Mouse (Mus musculus) MEL (cell line): ENCODE measurements around the gene Sctr. TPM values are rescaled to one million over a fixed set of nuclear protein-coding genes. Genes with fewer than 3 reads are reported as not detected.

Source experiments
- DNase-seq: peaks from one replicate; pipeline ENCODE4 v3.0.0; 2011; ENCODE audit warnings: low read depth, low spot score
- H3K27ac ChIP-seq: 2 replicates; pipeline ENCODE4 v1.5.1; 2012; ENCODE audit warnings: low read depth, mild to moderate bottlenecking, control low read depth, low read length, moderate library complexity; ENCODE audit not compliant: control insufficient read depth
- H3K27me3 ChIP-seq, 2 experiments: fragments of 150-350 bp in 1 of 2; sonication (generic) in 1 of 2; 2 replicates each; pipeline ENCODE4 v1.6.1; 2012; ENCODE audit warnings: low read length in 2 of 2, mild to moderate bottlenecking in 2 of 2, improper control_type of control experiment in 1 of 2, moderate library complexity in 1 of 2; ENCODE audit not compliant: insufficient read depth in 2 of 2, control insufficient read depth in 1 of 2
- H3K36me3 ChIP-seq, 2 experiments: 2 replicates each; pipeline ENCODE4 v1.6.1; 2012 to 2014; ENCODE audit warnings: low read length in 2 of 2, improper control_type of control experiment in 1 of 2, inconsistent platforms in 1 of 2, mild to moderate bottlenecking in 1 of 2; ENCODE audit not compliant: insufficient read depth in 2 of 2, control insufficient read depth in 1 of 2
- H3K4me1 ChIP-seq, 2 experiments: fragments of 150-350 bp in 1 of 2; sonication (generic) in 1 of 2; 2 replicates each; pipeline ENCODE4 v1.6.1; 2012; ENCODE audit warnings: low read length in 2 of 2, improper control_type of control experiment in 1 of 2, mild to moderate bottlenecking in 1 of 2; ENCODE audit not compliant: insufficient read depth in 2 of 2, control insufficient read depth in 1 of 2
- H3K4me3 ChIP-seq, 2 experiments: fragments of 150-350 bp in 1 of 2; sonication (generic) in 1 of 2; 2 replicates each; pipeline ENCODE4 v1.5.1; 2012; ENCODE audit warnings: low read depth in 2 of 2, low read length in 2 of 2, mild to moderate bottlenecking in 2 of 2, moderate library complexity in 2 of 2, control low read depth in 1 of 2, improper control_type of control experiment in 1 of 2; ENCODE audit not compliant: control insufficient read depth in 1 of 2, insufficient read depth in 1 of 2
- H3K79me2 ChIP-seq: 2 replicates; pipeline ENCODE4 v1.6.1; 2012; ENCODE audit warnings: mild to moderate bottlenecking, low read length, moderate library complexity; ENCODE audit not compliant: control insufficient read depth, poor library complexity, insufficient read depth
- H3K9ac ChIP-seq: 2 replicates; pipeline ENCODE4 v1.6.1; 2012; ENCODE audit warnings: low read depth, mild to moderate bottlenecking, control low read depth, low read length, moderate library complexity; ENCODE audit not compliant: control insufficient read depth, poor library complexity, severe bottlenecking
- H3K9me3 ChIP-seq: fragments of 150-350 bp; sonication (generic); replicated peaks from 2 replicates; pipeline ENCODE4 v1.6.1; 2012; ENCODE audit warnings: mild to moderate bottlenecking, low read length, improper control_type of control experiment, moderate library complexity; ENCODE audit not compliant: insufficient read depth
- CHD1 ChIP-seq: IDR thresholded peaks from 2 replicates; pipeline ENCODE4 v1.6.1; 2012; ENCODE audit warnings: low read depth, mild to moderate bottlenecking, inconsistent platforms, low read length, improper control_type of control experiment
- E2F4 ChIP-seq: IDR thresholded peaks from 2 replicates; pipeline ENCODE4 v1.6.1; 2011; ENCODE audit warnings: low read depth, low read length, improper control_type of control experiment, borderline replicate concordance
- ELF1 ChIP-seq: IDR thresholded peaks from 2 replicates; pipeline ENCODE4 v1.6.1; 2014; ENCODE audit warnings: low read depth, mild to moderate bottlenecking, inconsistent platforms, low read length, improper control_type of control experiment, moderate library complexity
- EP300 ChIP-seq, 2 experiments: IDR thresholded peaks; 2 replicates each; pipeline ENCODE4 v1.6.1; 2011; ENCODE audit warnings: improper control_type of control experiment in 2 of 2, low read length in 2 of 2, low read depth in 1 of 2, mild to moderate bottlenecking in 1 of 2
- ETS1 ChIP-seq: IDR thresholded peaks from 2 replicates; pipeline ENCODE4 v1.6.1; 2012; ENCODE audit warnings: low read depth, mild to moderate bottlenecking, inconsistent platforms, low read length, improper control_type of control experiment, moderate library complexity
- HCFC1 ChIP-seq: IDR thresholded peaks from 2 replicates; pipeline ENCODE4 v1.6.1; 2012; ENCODE audit warnings: low read depth, mild to moderate bottlenecking, inconsistent platforms, low read length, improper control_type of control experiment, moderate library complexity
- JUND ChIP-seq: IDR thresholded peaks from 2 replicates; pipeline ENCODE4 v1.6.1; 2011; ENCODE audit warnings: low read depth, mild to moderate bottlenecking, improper control_type of control experiment, low read length
- KAT2A ChIP-seq: conservative IDR thresholded peaks from 2 replicates; pipeline ENCODE4 v1.6.1; 2012; ENCODE audit warnings: low read depth, low read length, improper control_type of control experiment, inconsistent platforms
- MEF2A ChIP-seq: IDR thresholded peaks from 2 replicates; pipeline ENCODE4 v1.6.1; 2014; ENCODE audit warnings: low read depth, mild to moderate bottlenecking, inconsistent platforms, low read length, improper control_type of control experiment; ENCODE audit not compliant: poor library complexity, insufficient replicate concordance, severe bottlenecking; ENCODE audit errors: extremely low read depth
- MYB ChIP-seq: IDR thresholded peaks from 2 replicates; pipeline ENCODE4 v1.6.1; 2011; ENCODE audit warnings: mild to moderate bottlenecking, low read depth, low read length, improper control_type of control experiment
- NELFE ChIP-seq: IDR thresholded peaks from 2 replicates; pipeline ENCODE4 v1.6.1; 2011; ENCODE audit warnings: low read depth, low read length, improper control_type of control experiment
- NRF1 ChIP-seq: IDR thresholded peaks from 2 replicates; pipeline ENCODE4 v1.6.1; 2014; ENCODE audit warnings: low read depth, mild to moderate bottlenecking, inconsistent platforms, low read length, improper control_type of control experiment, moderate library complexity; ENCODE audit not compliant: poor library complexity, insufficient read depth, severe bottlenecking
- POLR2A ChIP-seq, 2 experiments: IDR thresholded peaks; 2 replicates each; pipeline ENCODE4 v1.6.1; 2011 to 2012; ENCODE audit warnings: low read length in 2 of 2, mild to moderate bottlenecking in 2 of 2, control low read depth in 1 of 2, improper control_type of control experiment in 1 of 2, low read depth in 1 of 2, moderate library complexity in 1 of 2; ENCODE audit not compliant: control insufficient read depth in 1 of 2, insufficient read depth in 1 of 2, poor library complexity in 1 of 2
- POLR2AphosphoS2 ChIP-seq: IDR thresholded peaks from 2 replicates; pipeline ENCODE4 v1.6.1; 2011; ENCODE audit warnings: low read length, improper control_type of control experiment
- POLR2AphosphoS5 ChIP-seq: IDR thresholded peaks from 2 replicates; pipeline ENCODE4 v1.6.1; 2012; ENCODE audit warnings: low read depth, borderline replicate concordance, mild to moderate bottlenecking, inconsistent platforms, low read length, moderate library complexity, mixed read lengths
- RAD21 ChIP-seq: IDR thresholded peaks from 2 replicates; pipeline ENCODE4 v1.6.1; 2011; ENCODE audit warnings: mild to moderate bottlenecking, low read depth, low read length, improper control_type of control experiment
- RCOR1 ChIP-seq: IDR thresholded peaks from 2 replicates; pipeline ENCODE4 v1.6.1; 2012; ENCODE audit warnings: low read depth, mild to moderate bottlenecking, inconsistent platforms, low read length, improper control_type of control experiment
- SMC3 ChIP-seq: IDR thresholded peaks from 2 replicates; pipeline ENCODE4 v1.6.1; 2011; ENCODE audit warnings: low read depth, low read length, improper control_type of control experiment
- TBP ChIP-seq: IDR thresholded peaks from 2 replicates; pipeline ENCODE4 v1.8.0; 2011; ENCODE audit warnings: low read depth, low read length, improper control_type of control experiment
- TCF12 ChIP-seq: IDR thresholded peaks from 2 replicates; pipeline ENCODE4 v1.6.1; 2014; ENCODE audit warnings: low read depth, mild to moderate bottlenecking, inconsistent platforms, low read length, improper control_type of control experiment, moderate library complexity
- USF1 ChIP-seq: IDR thresholded peaks from 2 replicates; pipeline ENCODE4 v1.6.1; 2014; ENCODE audit warnings: low read depth, mild to moderate bottlenecking, inconsistent platforms, low read length, improper control_type of control experiment, moderate library complexity
- USF2 ChIP-seq, 2 experiments: IDR thresholded peaks; 2 replicates each; pipeline ENCODE4 v1.6.1; 2011 to 2012; ENCODE audit warnings: improper control_type of control experiment in 2 of 2, low read length in 2 of 2, borderline replicate concordance in 1 of 2, inconsistent platforms in 1 of 2, low read depth in 1 of 2, mild to moderate bottlenecking in 1 of 2; ENCODE audit not compliant: insufficient read depth in 1 of 2
- ZC3H11A ChIP-seq: IDR thresholded peaks from 2 replicates; pipeline ENCODE4 v1.6.1; 2012; ENCODE audit warnings: low read depth, mild to moderate bottlenecking, inconsistent platforms, low read length, improper control_type of control experiment
- polyA plus RNA-seq, 2 experiments: library from polyadenylated mRNA; stranded (reverse) in 1 of 2; unstranded in 1 of 2; fragments of >175 nt in 1 of 2; fragments of >200 nt in 1 of 2; gene quantifications; 2 replicates each; pipeline versions ENCODE4 v1.2.1 to v1.2.4; 2012; ENCODE audit warnings: low replicate concordance in 2 of 2, low read depth in 1 of 2; ENCODE audit not compliant: insufficient read length in 2 of 2, insufficient read depth in 1 of 2, missing spikeins in 1 of 2
- total RNA-seq: library from RNA; depleted of rRNA; stranded (reverse); fragments of 300-350 nt; gene quantifications from 2 replicates; pipeline ENCODE4 v1.2.3, GENCODE M21; 2012

Sctr gene
- total and polyA plus RNA-seq, 3 experiments = not detected

DNA sequence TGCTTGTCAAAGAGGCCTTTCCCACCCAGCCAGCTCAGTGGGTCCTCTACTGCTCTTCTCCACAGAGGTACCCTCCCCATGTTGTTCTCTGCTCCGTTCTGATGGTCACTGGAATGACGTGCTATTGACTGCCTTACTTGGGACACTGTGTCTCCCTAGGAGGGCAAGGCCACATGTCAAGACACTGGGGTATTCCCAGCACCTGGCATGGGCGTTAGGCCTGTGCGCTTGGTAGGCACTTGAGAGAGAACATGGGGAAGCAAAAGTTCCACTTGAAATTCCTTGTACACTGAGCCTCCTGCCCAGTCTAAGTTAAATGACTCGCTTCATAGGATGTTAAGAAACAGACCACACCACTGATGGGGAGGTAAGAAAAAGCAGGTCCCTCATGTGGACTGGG, 62.4 kb downstream of the Sctr start:
- H3K27me3 ChIP-seq = no peaks in the 10 kb centered on the region

DNA sequence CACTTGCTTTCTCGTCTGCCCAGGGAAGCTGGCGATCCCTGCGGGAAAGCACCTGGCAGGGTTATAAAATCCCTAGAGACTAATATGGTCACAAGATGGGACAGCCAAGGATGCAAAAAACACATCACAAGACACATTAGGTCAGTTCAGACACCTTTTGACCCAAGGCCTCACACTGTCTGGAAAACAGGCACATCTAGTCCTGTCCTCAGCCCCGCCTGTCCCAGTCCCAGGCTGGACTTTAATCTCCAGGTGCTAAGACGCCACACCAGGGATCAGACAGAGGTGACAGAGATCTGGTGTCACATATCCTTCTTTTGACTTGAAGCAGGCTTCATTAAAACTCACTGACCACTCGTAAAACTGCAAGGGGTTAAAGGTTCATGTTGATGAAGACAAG, 63.5 kb downstream of the Sctr start:
- Histone ChIP-seq H3K4me1 (peaks cover 0 to 5% of the 10 kb centered on the region in 2 experiments; a peak in 2 of 4 replicates), H3K36me3 (no peaks in the 10 kb centered on the region; a peak in 2 of 4 replicates), H3K27me3 (no peaks in the 10 kb centered on the region), H3K79me2 (no peaks in the 10 kb centered on the region; the same call in 1 of the 2 replicates), H3K27ac (no peak overlapping the region), H3K9ac (no peak overlapping the region), H3K4me3 (no peak overlapping the region), H3K9me3 (no peaks in the 10 kb centered on the region)
- no peak for TF ChIP-seq POLR2A (IDR thresholded peaks at IDR 0.05; ENCODE audit: control insufficient read depth in 1 of 2, insufficient read depth in 1 of 2, low read depth in 1 of 2, low read length in 2 of 2, poor library complexity in 1 of 2)
- no peak for TF ChIP-seq RCOR1
- no peak for TF ChIP-seq POLR2AphosphoS2
- TF ChIP-seq TCF12 = no peak
- no peak for DNase-seq

More for the DNA sequence above, 62.4 kb downstream of the Sctr start:
- Histone ChIP-seq H3K4me3 (no peak overlapping the region), H3K9me3 (no peaks in the 10 kb centered on the region), H3K36me3 (no peaks in the 10 kb centered on the region), H3K4me1 (no peaks in the 10 kb centered on the region), H3K27ac (no peak overlapping the region), H3K79me2 (no peaks in the 10 kb centered on the region; the same call in 1 of the 2 replicates), H3K9ac (no peak overlapping the region)
- no peak for DNase-seq
- no peak for TF ChIP-seq JUND
- no peak for TF ChIP-seq MYB
- TF ChIP-seq ELF1 = no peak
- no peak for TF ChIP-seq SMC3
- TF ChIP-seq HCFC1 = no peak
- TF ChIP-seq ETS1 = no peak
- no peak for TF ChIP-seq TBP
- no peak for TF ChIP-seq TCF12
- TF ChIP-seq USF1 = no peak
- TF ChIP-seq MEF2A = no peak
- TF ChIP-seq USF2 (IDR thresholded peaks at IDR 0.05; ENCODE audit: borderline replicate concordance in 1 of 2, insufficient read depth in 1 of 2, low read depth in 1 of 2, low read length in 2 of 2) = no peak
- TF ChIP-seq RAD21 = no peak
- no peak for TF ChIP-seq NRF1
- TF ChIP-seq POLR2AphosphoS5 = no peak
- TF ChIP-seq ZC3H11A = no peak
- TF ChIP-seq CHD1 = no peak
- no peak for TF ChIP-seq EP300 (IDR thresholded peaks at IDR 0.05; ENCODE audit: low read depth in 1 of 2, low read length in 2 of 2)
- TF ChIP-seq E2F4 = no peak
- no peak for TF ChIP-seq NELFE
- TF ChIP-seq KAT2A = no peak
